Comparison of ENCODE assay signal across 10 mouse cellular contexts in the genomic region with DNA sequence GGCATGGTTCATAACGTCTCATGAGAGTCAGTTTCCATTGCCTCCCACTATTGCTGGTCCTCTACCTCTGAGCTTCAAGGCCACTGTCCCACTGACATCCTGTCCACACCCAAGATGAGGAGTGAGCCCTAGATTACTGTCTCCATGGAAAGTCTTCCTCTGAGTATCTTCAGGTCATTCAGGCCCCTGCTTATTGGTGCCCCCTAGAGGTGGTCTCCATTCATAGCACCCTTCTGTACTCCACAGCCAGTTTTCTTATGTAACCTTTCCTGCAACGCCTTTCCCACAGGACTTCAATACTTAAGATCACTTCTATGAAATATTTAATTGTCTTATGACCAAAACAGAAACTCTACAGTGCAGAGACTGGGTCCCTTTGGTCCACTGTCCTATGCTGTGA.
DNase-seq lines count a peak whose midpoint lies in the region; TF ChIP-seq lines count a peak whose summit lies in the region.
"Had no signal": no experiment of that assay in that cellular context is flagged by ENCODE, and none has a peak within 500 bp of the region (broad histone marks: within the 10 kb centered on the region; RNA-seq: fewer than 3 reads in every experiment).

No protein-coding gene starts in this region.

- H3K4me3 ChIP-seq in cerebellum, adult 2 months (replicated peaks; ENCODE audit: insufficient read depth, low read depth, low read length) = no peak overlapping the region
- H3K4me3 ChIP-seq: embryonic facial prominence, embryonic 13.5 days; midbrain, embryonic 12.5 days had no signal

- WGBS in cerebellum, adult 2 months = 82% methylated on average over 2 of the region's 2 CpGs

- TF ChIP-seq CTCF in cerebellum, adult 2 months (IDR thresholded peaks at IDR 0.05; ENCODE audit: borderline replicate concordance, insufficient read depth, low read depth, low read length) = no peak

- H3K27me3 ChIP-seq in cerebellum, adult 2 months (ENCODE audit: control insufficient read depth, insufficient read depth, low read length) = no peaks in the 10 kb centered on the region
- H3K27me3 ChIP-seq: embryonic facial prominence, embryonic 13.5 days; midbrain, embryonic 12.5 days had no signal

- H3K4me1 ChIP-seq in cerebellum, adult 2 months (ENCODE audit: control insufficient read depth, insufficient read depth, low read length) = no peaks in the 10 kb centered on the region
- H3K4me1 ChIP-seq: midbrain, embryonic 12.5 days had no signal

- intact Hi-C loops in heart, postnatal 36 days (cut with DNase I) = no loop called here

- no peak overlapping the region for H3K27ac ChIP-seq in cerebellum, adult 2 months (ENCODE audit: insufficient read depth, low read length)
- H3K27ac ChIP-seq: embryonic facial prominence, embryonic 13.5 days; midbrain, embryonic 12.5 days had no signal

- peak; percentile 12 to 13 for DNase-seq in heart, postnatal 36 days
- DNase-seq in heart, adult 9 months (ENCODE audit: low spot score in 2 of 2) = no peak
- DNase-seq in retina, embryonic 14.5 days (ENCODE audit: low spot score) = peak; percentile 9
- no peak for DNase-seq in retina, postnatal 1 day
- peak; percentile 22 to 25 for DNase-seq in cerebellum, adult 2 months
- no peak for DNase-seq in spleen, adult 12 weeks (ENCODE audit: low spot score)
- DNase-seq in left cerebral cortex, adult 11 months (ENCODE audit: low spot score) = no peak
- DNase-seq: gastrocnemius, postnatal 36 days had no signal

- no peak for TF ChIP-seq POLR2A in cerebellum, adult 2 months (IDR thresholded peaks at IDR 0.05; ENCODE audit: borderline replicate concordance, insufficient read depth, low read length)

Comparison
In these comparisons a context has a peak if more than half of its experiments do, and no peak if none do; other contexts are left out.
1. DNase-seq: peak in heart, postnatal 36 days (2 of 2), retina, embryonic 14.5 days (single experiment) and cerebellum, adult 2 months (2 of 2); none in heart, adult 9 months (0 of 2), retina, postnatal 1 day (single experiment), spleen, adult 12 weeks (single experiment) and left cerebral cortex, adult 11 months (single experiment).